Mouse (Mus musculus) liver, embryonic 13.5 days (tissue): ENCODE data around the gene Fbxl19. TPM values are rescaled to one million over a fixed set of nuclear protein-coding genes. Genes with fewer than 3 reads are reported as not detected.
A peak's percentile ranks its signal among the peaks of the same experiment; 100 is the strongest.

Experiments
- ATAC-seq: fragments of 200-750 bp; cut with Nextera tagmentation; 2 replicates; pipeline ENCODE4 v1.8.0; 2017; ENCODE audit warnings: low read depth, mild to moderate bottlenecking, moderate number of reproducible peaks, moderate library complexity
- DNase-seq: peaks from one replicate; pipeline ENCODE4 v3.0.0; 2022
- H3K27ac ChIP-seq: fragments of 300-500 bp; sonication (generic); 2 replicates; pipeline ENCODE4 v1.5.1; 2015; ENCODE audit warnings: moderate library complexity, mild to moderate bottlenecking, inconsistent platforms
- H3K27me3 ChIP-seq: fragments of 300-500 bp; sonication (generic); 2 replicates; pipeline ENCODE4 v1.6.1; 2015; ENCODE audit warnings: mild to moderate bottlenecking, inconsistent platforms
- H3K36me3 ChIP-seq: fragments of 300-500 bp; sonication (generic); 2 replicates; pipeline ENCODE4 v1.6.1; 2015; ENCODE audit warnings: mild to moderate bottlenecking, inconsistent platforms
- H3K4me1 ChIP-seq: fragments of 300-500 bp; sonication (generic); replicated peaks from 2 replicates; pipeline ENCODE4 v1.6.1; 2015; ENCODE audit warnings: inconsistent platforms
- H3K4me2 ChIP-seq: fragments of 300-500 bp; sonication (generic); 2 replicates; pipeline ENCODE4 v1.6.1; 2015; ENCODE audit warnings: inconsistent platforms, mild to moderate bottlenecking, moderate library complexity
- H3K4me3 ChIP-seq: fragments of 300-500 bp; sonication (generic); replicated peaks from 2 replicates; pipeline ENCODE4 v1.5.1; 2015; ENCODE audit warnings: mild to moderate bottlenecking, inconsistent platforms
- H3K9ac ChIP-seq: fragments of 300-500 bp; sonication (generic); 2 replicates; pipeline ENCODE4 v1.6.1; 2015; ENCODE audit warnings: mild to moderate bottlenecking, inconsistent platforms
- H3K9me3 ChIP-seq: fragments of 300-500 bp; sonication (generic); replicated peaks from 2 replicates; pipeline ENCODE4 v1.6.1; 2016; ENCODE audit warnings: inconsistent platforms
- WGBS: fragments of 180-500 bp; shearing (Covaris S2); methylation state at CpG from one replicate; pipeline ENCODE4 v1.1.7; 2015; ENCODE audit not compliant: insufficient replicate concordance; 5-methylcytosine and 5-hydroxymethylcytosine counted together
- polyA plus RNA-seq: library from polyadenylated mRNA; unstranded; fragments of >200 nt; fragmentation: Nextera tagmentation; extraction: Ambion mirVana; gene quantifications from 2 replicates; pipeline ENCODE4 v1.2.1, GENCODE M21; 2015

Fbxl19 gene
- polyA plus RNA-seq, 1 experiment from 2014 or later, result 3.3 TPM

GRCm38 (mm10) chr7:127711031-127711430 is 33.3 kb upstream of the Fbxl19 start:
- DNase-seq (no peak), ATAC-seq (no peak)
- peaks cover 6% of the 10 kb centered on the region for H3K36me3 ChIP-seq
- H3K4me2 ChIP-seq, result no peak overlapping the region
- no peaks in the 10 kb centered on the region for H3K9me3 ChIP-seq
- peaks cover 47% of the 10 kb centered on the region for H3K4me1 ChIP-seq
- H3K27ac ChIP-seq, result 0 out of 2 replicates have a peak overlapping the region, but pooled peaks have one; percentile 15
- 86% methylated on average over 3 of the region's 3 CpGs for WGBS
- no peaks in the 10 kb centered on the region for H3K27me3 ChIP-seq
- H3K4me3 ChIP-seq, result no peak overlapping the region
- H3K9ac ChIP-seq, result no peak overlapping the region

DNA sequence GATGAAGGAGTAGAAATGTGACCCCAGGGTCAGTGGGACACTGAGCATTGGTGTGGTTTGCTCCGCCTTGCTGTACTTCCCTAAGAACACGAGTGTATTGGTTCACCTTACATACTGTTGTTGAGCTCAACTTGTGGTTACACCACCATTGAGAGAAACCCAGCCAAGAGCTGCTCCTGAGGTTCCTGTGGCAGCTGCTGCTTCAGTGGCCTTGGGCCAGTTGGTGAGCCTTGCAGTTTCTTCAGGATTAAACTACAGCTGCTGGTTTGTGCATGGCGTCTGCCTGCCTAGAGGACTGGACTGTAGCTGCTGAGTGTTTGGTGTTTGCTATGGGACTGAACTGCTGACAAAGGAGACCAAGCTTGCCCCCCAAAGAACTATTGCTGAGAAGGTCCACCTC is 32.9 kb upstream of the Fbxl19 start:
- Histone ChIP-seq H3K9me3 (no peaks in the 10 kb centered on the region), H3K27me3 (no peaks in the 10 kb centered on the region), H3K36me3 (peaks cover 1% of the 10 kb centered on the region; the same call in 1 of the 2 replicates), H3K9ac (no peak overlapping the region), H3K4me3 (no peak overlapping the region), H3K4me2 (no peak overlapping the region), H3K27ac (peak overlapping the region; percentile 74; the same call in 1 of the 2 replicates), H3K4me1 (peaks cover 47% of the 10 kb centered on the region)
- WGBS, result 49% methylated on average over 3 of the region's 3 CpGs
- DNase-seq (no peak), ATAC-seq (no peak)

DNA sequence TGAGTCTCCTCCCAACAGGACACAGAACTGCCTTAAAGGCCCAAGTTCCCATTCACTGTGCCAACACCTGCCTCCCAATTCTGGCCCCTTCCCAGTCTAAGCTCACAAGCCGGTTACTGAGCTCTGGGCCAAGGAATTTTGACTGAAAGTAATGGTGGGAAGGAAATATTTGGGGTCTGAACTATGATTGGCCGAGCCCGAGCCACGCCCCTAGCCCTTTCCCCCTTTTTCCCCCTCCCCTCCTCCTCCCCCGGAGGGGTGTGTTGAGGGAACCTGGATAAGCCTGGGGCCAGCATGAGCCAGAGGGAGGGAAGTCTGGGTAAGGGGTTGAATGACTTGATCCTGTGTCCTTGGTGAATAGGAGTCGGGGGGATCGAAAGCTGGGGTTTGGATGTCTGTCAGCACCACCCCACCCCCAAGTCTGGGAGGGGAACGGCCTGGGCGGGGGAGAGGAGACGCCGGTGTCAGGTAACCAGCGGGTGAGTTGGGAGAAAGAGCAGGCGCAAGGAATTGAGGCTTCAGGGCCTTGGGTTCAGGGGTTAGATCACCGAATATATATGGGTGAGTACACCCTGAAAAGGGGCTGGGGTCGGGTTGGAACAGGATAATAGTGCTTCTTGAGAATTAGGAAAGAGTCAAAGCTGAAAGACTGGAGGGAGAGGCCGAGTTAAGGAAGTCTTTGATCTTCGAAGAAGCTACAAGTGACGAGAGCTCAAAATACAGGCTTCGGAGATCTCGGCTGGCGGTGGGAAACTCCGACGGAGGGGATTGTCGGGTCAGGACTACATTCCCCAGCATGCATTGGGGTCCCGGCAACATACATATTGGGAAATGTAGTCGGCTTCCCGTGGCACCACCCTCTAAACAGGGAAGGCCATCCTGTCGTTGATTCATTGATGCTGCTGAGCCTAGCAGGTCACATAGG is 31.6 kb upstream of the Fbxl19 start, which contains the start of gene Ctf1:
Ctf1 (plus strand) TSS at position 276 of the 925 bp plus-strand sequence.
- 5% methylated on average over 28 of the region's 28 CpGs for WGBS
- ATAC-seq, result no peak
- no peaks in the 10 kb centered on the region for H3K9me3 ChIP-seq

GRCm38 (mm10) chr7:127714816-127715215 is 29.5 kb upstream of the Fbxl19 start:
- H3K36me3 ChIP-seq, result no peaks in the 10 kb centered on the region
- H3K4me1 ChIP-seq, result peaks cover 33% of the 10 kb centered on the region
- peaks cover 11% of the 10 kb centered on the region for H3K27me3 ChIP-seq
- no peak overlapping the region for H3K4me2 ChIP-seq
- ATAC-seq (no peak), DNase-seq (no peak)
- no peak overlapping the region for H3K9ac ChIP-seq
- H3K27ac ChIP-seq, result no peak overlapping the region
- H3K4me3 ChIP-seq, result no peak overlapping the region
- WGBS, result 72% methylated on average over 4 of the region's 4 CpGs
- no peaks in the 10 kb centered on the region for H3K9me3 ChIP-seq

More for the DNA sequence above, 31.6 kb upstream of the Fbxl19 start, which contains the start of gene Ctf1:
- peak within 1 kb of the TSS; percentile 61 for H3K9ac ChIP-seq
- peaks cover 48% of the 10 kb centered on the region for H3K4me1 ChIP-seq
- H3K4me3 ChIP-seq, result peak within 1 kb of the TSS; percentile 48
- peak within 1 kb of the TSS; percentile 74 for H3K27ac ChIP-seq
- peak within 1 kb of the TSS; percentile 69 for H3K4me2 ChIP-seq
- peak; percentile 54 for DNase-seq
- H3K36me3 ChIP-seq, result no peaks in the 10 kb centered on the region
- peaks cover 10% of the 10 kb centered on the region for H3K27me3 ChIP-seq

GRCm38 (mm10) chr7:127716992-127717391 is 27.4 kb upstream of the Fbxl19 start:
- peak; percentile 66 for ATAC-seq
- Histone ChIP-seq H3K36me3 (no peaks in the 10 kb centered on the region), H3K4me2 (peak overlapping the region; percentile 78), H3K4me3 (peak overlapping the region; percentile 49), H3K27me3 (peaks cover 11% of the 10 kb centered on the region), H3K4me1 (peaks cover 25% of the 10 kb centered on the region), H3K9ac (peak overlapping the region; percentile 62), H3K9me3 (no peaks in the 10 kb centered on the region), H3K27ac (no peak overlapping the region)
- 1% methylated on average over 41 of the region's 41 CpGs for WGBS
- peak; percentile 50 for DNase-seq

DNA sequence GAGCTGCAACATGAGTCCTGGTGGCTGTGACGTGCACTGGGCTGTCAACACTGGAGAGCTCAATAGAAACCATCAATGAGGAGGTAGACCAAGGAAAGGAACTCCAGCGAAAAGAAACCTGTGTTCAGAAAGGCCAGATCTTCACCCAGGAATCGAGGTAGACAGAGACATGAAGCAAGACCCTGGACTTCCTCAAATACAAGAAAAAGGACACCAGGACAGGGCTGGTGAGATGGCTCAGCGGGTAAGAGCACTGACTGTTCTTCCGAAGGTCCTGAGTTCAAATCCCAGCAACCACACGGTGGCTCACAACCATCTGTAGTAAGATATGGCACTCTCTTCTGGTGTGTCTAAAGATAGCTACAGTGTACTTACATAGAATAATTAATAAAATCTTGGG is 26.0 kb upstream of the Fbxl19 start:
- H3K4me1 ChIP-seq, result peaks cover 11% of the 10 kb centered on the region
- H3K27ac ChIP-seq, result no peak overlapping the region
- H3K4me2 ChIP-seq, result no peak overlapping the region
- 68% methylated on average over 6 of the region's 6 CpGs for WGBS
- H3K9me3 ChIP-seq, result no peaks in the 10 kb centered on the region
- no peak overlapping the region for H3K9ac ChIP-seq
- peaks cover 11% of the 10 kb centered on the region for H3K27me3 ChIP-seq
- DNase-seq (no peak), ATAC-seq (no peak)
- no peaks in the 10 kb centered on the region for H3K36me3 ChIP-seq
- no peak overlapping the region for H3K4me3 ChIP-seq

- Histone ChIP-seq H3K4me1 (peaks cover 11% of the 10 kb centered on the region), H3K27ac (no peak overlapping the region), H3K36me3 (no peaks in the 10 kb centered on the region), H3K4me2 (no peak overlapping the region), H3K9me3 (no peaks in the 10 kb centered on the region), H3K4me3 (no peak overlapping the region), H3K27me3 (peaks cover 11% of the 10 kb centered on the region), H3K9ac (no peak overlapping the region)
- no peak for DNase-seq
- no peak for ATAC-seq
- WGBS, result 72% methylated on average over 6 of the region's 6 CpGs
These were observed 25.1 kb upstream of the Fbxl19 start for GRCm38 (mm10) chr7:127719258-127719657.

GRCm38 (mm10) chr7:127725490-127725889 is 18.9 kb upstream of the Fbxl19 start:
- Histone ChIP-seq H3K4me1 (no peaks in the 10 kb centered on the region), H3K9ac (no peak overlapping the region), H3K27me3 (no peaks in the 10 kb centered on the region), H3K36me3 (no peaks in the 10 kb centered on the region), H3K27ac (no peak overlapping the region), H3K4me3 (no peak overlapping the region), H3K4me2 (no peak overlapping the region), H3K9me3 (no peaks in the 10 kb centered on the region)
- WGBS, result 46% methylated on average over 2 of the region's 2 CpGs
- ATAC-seq (no peak), DNase-seq (no peak)

GRCm38 (mm10) chr7:127725924-127726323 is 18.4 kb upstream of the Fbxl19 start:
- WGBS, result 50% methylated on average over 6 of the region's 6 CpGs
- H3K4me2 ChIP-seq, result no peak overlapping the region
- H3K27me3 ChIP-seq, result no peaks in the 10 kb centered on the region
- no peak overlapping the region for H3K27ac ChIP-seq
- DNase-seq (no peak), ATAC-seq (no peak)
- no peaks in the 10 kb centered on the region for H3K4me1 ChIP-seq
- no peaks in the 10 kb centered on the region for H3K9me3 ChIP-seq
- H3K4me3 ChIP-seq, result no peak overlapping the region
- H3K36me3 ChIP-seq, result no peaks in the 10 kb centered on the region
- H3K9ac ChIP-seq, result no peak overlapping the region

DNA sequence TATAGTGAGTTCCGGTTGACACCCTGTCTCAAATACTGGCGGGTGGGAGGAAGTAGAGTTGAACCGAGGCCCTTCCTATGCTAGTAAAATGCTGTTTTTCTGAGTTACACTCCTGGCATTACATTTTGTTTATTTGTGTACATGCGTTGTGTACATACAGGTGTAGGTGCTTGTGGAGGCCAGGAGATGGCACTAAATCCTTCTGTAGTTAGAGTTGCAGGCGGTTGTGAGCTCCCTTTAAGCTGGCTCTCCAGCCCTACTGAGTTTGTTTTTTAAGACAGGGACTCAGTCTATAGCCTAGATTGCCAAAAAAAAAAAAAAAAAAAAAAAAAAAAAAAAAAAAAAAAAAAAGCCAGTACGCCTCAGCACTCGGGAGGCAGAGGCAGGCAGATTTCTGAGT is 16.4 kb upstream of the Fbxl19 start:
- no peaks in the 10 kb centered on the region for H3K9me3 ChIP-seq
- no peaks in the 10 kb centered on the region for H3K36me3 ChIP-seq
- no peaks in the 10 kb centered on the region for H3K4me1 ChIP-seq
- 63% methylated on average over 7 of the region's 7 CpGs for WGBS
- no peak overlapping the region for H3K9ac ChIP-seq
- H3K27me3 ChIP-seq, result no peaks in the 10 kb centered on the region
- DNase-seq (no peak), ATAC-seq (no peak)
- no peak overlapping the region for H3K27ac ChIP-seq
- H3K4me2 ChIP-seq, result no peak overlapping the region
- no peak overlapping the region for H3K4me3 ChIP-seq

- Histone ChIP-seq H3K27ac (no peak overlapping the region), H3K4me1 (no peaks in the 10 kb centered on the region), H3K9me3 (no peaks in the 10 kb centered on the region), H3K9ac (no peak overlapping the region), H3K4me2 (no peak overlapping the region), H3K4me3 (no peak overlapping the region), H3K27me3 (no peaks in the 10 kb centered on the region), H3K36me3 (no peaks in the 10 kb centered on the region)
- DNase-seq, result no peak
- ATAC-seq, result no peak
- WGBS, result 48% methylated on average over 4 of the region's 4 CpGs
These were observed 14.2 kb upstream of the Fbxl19 start for GRCm38 (mm10) chr7:127730170-127730569.
